Mouse (Mus musculus) layer of hippocampus, adult 11-12 months (tissue): ENCODE results near the gene Acss2.

Experiments
- DNase-seq: peaks from one replicate; pipeline ENCODE4 v3.0.0; 2022; ENCODE audit warnings: low spot score

Gene Acss2

DNA sequence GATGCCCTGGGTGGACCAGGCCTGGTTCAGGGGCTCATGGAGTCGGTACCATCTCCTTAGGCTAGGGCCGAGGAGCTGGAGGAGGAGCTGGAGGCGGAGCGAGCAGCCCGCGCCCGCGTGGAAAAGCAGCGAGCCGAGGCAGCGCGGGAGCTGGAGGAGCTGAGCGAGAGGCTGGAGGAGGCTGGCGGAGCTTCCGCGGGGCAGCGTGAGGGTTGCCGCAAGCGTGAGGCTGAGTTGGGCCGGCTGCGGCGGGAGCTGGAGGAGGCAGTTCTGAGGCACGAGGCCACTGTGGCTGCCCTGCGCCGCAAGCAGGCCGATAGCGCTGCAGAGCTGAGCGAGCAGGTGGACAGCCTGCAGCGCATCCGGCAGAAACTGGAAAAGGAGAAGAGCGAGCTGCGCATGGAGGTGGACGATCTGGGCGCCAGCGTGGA is 111.5 kb downstream of the Acss2 start:
- DNase-seq = peak; percentile 53

DNA sequence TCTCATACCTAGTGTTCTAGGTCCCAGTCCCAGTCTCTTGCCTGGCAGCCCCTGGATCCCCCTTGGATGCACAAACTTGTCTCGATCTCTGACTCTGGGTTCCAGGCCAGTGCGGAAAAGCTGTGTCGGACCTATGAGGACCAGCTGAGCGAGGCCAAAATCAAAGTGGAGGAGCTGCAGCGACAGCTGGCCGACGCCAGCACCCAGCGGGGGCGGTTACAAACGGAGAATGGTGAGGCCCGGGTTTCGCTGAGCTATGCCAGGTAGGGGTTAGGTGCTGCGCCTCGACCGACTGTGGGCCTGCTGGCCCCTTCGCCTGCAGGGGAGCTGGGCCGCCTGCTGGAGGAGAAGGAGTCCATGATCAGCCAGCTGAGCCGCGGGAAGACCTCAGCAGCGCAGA is 112.4 kb downstream of the Acss2 start:
- no peak for DNase-seq

DNA sequence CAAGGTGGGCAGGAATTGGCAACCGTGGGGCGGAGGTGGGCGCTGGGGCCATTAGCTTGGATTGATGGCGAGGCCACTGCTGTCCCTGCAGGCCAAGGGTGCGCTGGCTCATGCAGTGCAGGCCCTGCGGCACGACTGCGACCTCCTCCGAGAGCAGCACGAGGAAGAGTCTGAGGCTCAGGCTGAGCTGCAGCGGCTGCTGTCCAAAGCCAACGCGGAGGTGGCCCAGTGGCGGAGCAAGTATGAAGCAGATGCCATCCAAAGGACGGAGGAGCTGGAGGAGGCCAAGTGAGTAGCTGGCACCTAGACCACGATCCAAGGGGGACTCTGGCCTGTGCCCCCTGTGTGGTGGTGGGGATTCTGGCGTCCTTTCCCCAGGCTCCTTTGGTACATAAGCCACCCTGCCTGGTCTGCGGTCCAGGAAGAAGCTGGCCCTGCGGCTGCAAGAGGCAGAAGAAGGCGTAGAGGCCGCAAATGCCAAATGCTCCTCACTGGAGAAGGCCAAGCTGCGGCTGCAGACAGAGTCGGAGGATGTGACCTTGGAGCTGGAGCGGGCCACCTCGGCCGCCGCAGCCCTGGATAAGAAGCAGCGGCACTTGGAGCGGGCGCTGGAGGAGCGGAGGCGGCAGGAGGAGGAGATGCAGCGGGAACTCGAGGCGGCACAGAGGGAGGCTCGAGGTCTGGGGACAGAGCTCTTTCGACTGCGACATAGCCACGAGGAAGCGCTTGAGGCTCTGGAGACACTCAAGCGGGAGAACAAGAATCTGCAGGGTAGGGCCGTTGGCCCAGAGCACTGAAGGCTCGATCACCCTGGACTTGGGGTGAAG is 113.1 kb downstream of the Acss2 start:
- DNase-seq = no peak

DNA sequence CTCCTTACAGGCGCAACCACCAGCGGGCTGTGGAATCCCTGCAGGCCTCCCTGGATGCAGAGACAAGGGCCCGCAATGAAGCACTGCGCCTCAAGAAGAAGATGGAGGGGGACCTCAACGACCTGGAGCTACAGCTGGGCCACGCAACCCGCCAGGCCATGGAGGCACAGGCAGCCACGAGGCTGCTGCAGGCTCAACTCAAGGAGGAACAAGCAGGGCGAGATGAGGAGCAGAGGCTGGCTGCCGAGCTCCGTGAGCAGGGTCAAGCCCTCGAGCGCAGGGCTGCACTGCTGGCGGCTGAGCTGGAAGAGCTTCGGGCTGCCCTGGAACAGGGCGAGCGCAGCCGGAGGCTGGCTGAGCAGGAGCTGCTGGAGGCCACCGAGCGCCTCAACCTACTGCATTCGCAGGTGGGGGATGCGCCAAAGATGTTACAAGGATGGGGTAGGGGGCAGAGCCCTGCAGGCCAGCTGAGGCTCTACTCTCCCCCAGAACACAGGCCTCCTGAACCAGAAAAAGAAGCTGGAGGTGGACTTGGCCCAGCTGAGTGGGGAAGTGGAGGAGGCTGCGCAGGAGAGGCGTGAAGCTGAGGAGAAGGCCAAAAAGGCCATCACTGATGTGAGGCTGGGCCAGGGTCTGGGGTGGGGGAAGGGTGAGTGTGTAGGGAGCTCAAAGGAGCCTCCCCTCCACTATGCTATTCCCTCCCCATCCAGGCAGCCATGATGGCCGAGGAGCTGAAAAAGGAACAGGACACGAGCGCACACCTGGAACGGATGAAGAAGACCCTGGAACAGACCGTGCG is 114.6 kb downstream of the Acss2 start:
- no peak for DNase-seq

DNA sequence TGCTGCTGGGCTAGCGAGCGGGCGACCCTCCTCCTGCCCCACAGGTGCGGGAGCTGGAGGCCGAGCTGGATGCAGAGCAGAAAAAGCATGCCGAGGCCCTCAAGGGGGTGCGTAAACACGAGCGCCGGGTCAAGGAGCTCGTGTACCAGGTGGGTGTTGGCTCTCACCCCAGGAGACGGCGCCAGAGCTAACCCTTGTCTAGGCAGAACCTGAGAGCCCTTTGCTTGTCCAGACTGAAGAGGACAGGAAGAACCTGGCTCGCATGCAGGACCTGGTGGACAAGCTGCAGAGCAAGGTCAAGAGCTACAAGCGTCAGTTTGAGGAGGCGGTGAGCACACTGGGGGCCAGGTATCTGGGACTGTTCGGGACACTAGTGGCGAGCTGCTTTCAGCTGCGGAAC is 115.4 kb downstream of the Acss2 start:
- no peak for DNase-seq

DNA sequence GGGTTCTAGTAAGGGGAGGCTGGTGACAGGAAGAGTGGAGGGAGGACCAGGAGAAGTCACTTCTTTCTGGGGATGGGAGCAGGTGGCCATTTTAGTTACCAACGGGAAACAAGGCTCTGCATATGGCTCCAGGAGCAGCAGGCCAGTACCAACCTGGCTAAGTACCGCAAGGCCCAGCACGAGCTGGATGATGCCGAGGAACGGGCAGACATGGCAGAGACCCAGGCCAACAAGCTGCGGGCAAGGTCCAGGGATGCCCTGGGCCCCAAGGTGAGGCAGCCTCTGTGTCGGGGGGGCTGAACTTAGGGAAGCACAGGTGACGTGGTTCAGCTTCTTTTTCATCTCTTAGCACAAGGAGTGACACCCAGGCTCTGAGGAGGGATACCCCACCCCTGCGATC is 116.0 kb downstream of the Acss2 start:
- DNase-seq = no peak

DNA sequence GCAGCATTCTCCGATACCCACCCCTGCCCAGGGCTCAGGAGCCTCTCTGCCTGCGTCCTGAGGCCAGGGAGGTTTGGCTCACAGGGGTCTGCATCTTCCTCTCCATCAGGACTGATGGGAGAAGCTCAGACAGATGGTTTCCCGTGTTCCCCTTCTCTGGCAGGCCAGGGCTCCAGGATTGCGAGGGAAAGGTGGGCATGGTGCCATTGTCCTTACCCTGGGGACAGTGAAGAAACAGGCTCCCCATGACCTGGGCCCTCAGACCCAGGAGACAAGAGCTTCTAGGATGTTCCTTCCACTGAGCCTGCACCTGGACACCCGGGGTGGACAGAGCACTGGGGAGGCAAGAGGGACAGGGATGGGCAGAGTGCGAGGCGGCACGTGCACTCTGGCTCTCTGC is 116.8 kb downstream of the Acss2 start:
- no peak for DNase-seq
